20 mouse cellular contexts compared by ENCODE assay signal in the genomic region with DNA sequence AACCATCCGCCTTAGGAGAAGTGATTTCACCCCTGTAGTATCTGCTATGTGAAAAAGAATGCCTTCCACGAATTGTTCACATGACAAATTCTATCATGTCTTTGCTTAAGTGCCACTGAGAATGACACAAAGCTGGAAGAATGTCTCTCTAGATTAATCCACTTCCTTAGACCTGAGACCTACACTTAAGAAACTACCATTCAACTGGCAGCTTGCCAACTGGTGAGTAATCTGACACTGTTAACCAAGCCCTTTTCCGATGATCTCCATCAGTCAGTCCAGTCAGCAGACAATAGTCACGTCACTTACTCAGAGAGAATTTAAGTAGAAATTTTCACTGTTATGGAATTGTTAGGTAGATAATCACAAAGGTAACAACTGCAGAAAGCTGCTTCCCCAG.
DNase-seq lines count a peak whose midpoint lies in the region; ATAC-seq lines count a peak whose summit lies in the region.
"Had no signal": no experiment of that assay in that cellular context is flagged by ENCODE, and none has a peak within 500 bp of the region (broad histone marks: within the 10 kb centered on the region; RNA-seq: fewer than 3 reads in every experiment).

No protein-coding gene starts in this region.

- intact Hi-C loops in heart, postnatal 10 days (cut with DNase I), result no loop called here

- ATAC-seq in midbrain, embryonic 14.5 days (ENCODE audit: low FRiP score, low TSS enrichment), result no peak
- no peak for ATAC-seq in midbrain, embryonic 11.5 days (ENCODE audit: low FRiP score)
- ATAC-seq: midbrain, embryonic 16.5 days; Patski had no signal

- H3K4me2 ChIP-seq in midbrain, embryonic 14.5 days (ENCODE audit: low read length), result no peak overlapping the region
- H3K4me2 ChIP-seq in midbrain, embryonic 11.5 days, result no peak overlapping the region
- H3K4me2 ChIP-seq: embryonic facial prominence, embryonic 13.5 days; forebrain, embryonic 12.5 days; hindbrain, embryonic 13.5 days; neural tube, embryonic 12.5 days had no signal

- no peaks in the 10 kb centered on the region for H3K4me1 ChIP-seq in heart, embryonic 10.5 days
- no peaks in the 10 kb centered on the region for H3K4me1 ChIP-seq in midbrain, embryonic 14.5 days (ENCODE audit: control insufficient read depth, insufficient read depth, low read length)
- no peaks in the 10 kb centered on the region for H3K4me1 ChIP-seq in midbrain, embryonic 11.5 days (ENCODE audit: control insufficient read depth, insufficient read depth, low read length)
- H3K4me1 ChIP-seq: embryonic facial prominence, embryonic 13.5 days; forebrain, embryonic 12.5 days; hindbrain, embryonic 13.5 days; neural tube, embryonic 12.5 days had no signal

- no peak overlapping the region for H3K27ac ChIP-seq in heart, embryonic 10.5 days
- no peak overlapping the region for H3K27ac ChIP-seq in midbrain, embryonic 14.5 days (replicated peaks; ENCODE audit: low read depth, low read length)
- H3K27ac ChIP-seq in midbrain, embryonic 11.5 days (ENCODE audit: low read depth, low read length), result no peak overlapping the region
- H3K27ac ChIP-seq: embryonic facial prominence, embryonic 13.5 days; forebrain, embryonic 12.5 days; hindbrain, embryonic 13.5 days; neural tube, embryonic 12.5 days had no signal

- H3K9ac ChIP-seq in midbrain, embryonic 14.5 days (replicated peaks; ENCODE audit: low read length), result no peak overlapping the region
- no peak overlapping the region for H3K9ac ChIP-seq in midbrain, embryonic 11.5 days (ENCODE audit: low read length)
- H3K9ac ChIP-seq: embryonic facial prominence, embryonic 13.5 days; forebrain, embryonic 12.5 days; hindbrain, embryonic 13.5 days; neural tube, embryonic 12.5 days had no signal

- H3K9me3 ChIP-seq in heart, embryonic 10.5 days, result no peaks in the 10 kb centered on the region
- H3K9me3 ChIP-seq in midbrain, embryonic 14.5 days (ENCODE audit: control insufficient read depth, low read length), result no peaks in the 10 kb centered on the region
- H3K9me3 ChIP-seq in midbrain, embryonic 11.5 days (ENCODE audit: control insufficient read depth, low read length), result no peaks in the 10 kb centered on the region
- H3K9me3 ChIP-seq: embryonic facial prominence, embryonic 13.5 days; forebrain, embryonic 12.5 days; hindbrain, embryonic 13.5 days; neural tube, embryonic 12.5 days had no signal

- no peak overlapping the region for H3K4me3 ChIP-seq in heart, embryonic 10.5 days
- H3K4me3 ChIP-seq in midbrain, embryonic 14.5 days (replicated peaks; ENCODE audit: low read depth, low read length), result no peak overlapping the region
- no peak overlapping the region for H3K4me3 ChIP-seq in midbrain, embryonic 11.5 days (ENCODE audit: low read depth, low read length)
- H3K4me3 ChIP-seq: embryonic facial prominence, embryonic 13.5 days; forebrain, embryonic 12.5 days; hindbrain, embryonic 13.5 days; neural tube, embryonic 12.5 days had no signal

- peak; percentile 30 to 31 for DNase-seq in cerebellum, postnatal 14 days
- DNase-seq in cerebellum, adult 9-10 months, result no peak
- DNase-seq in heart, postnatal 10 days, result peak; percentile 17 to 29
- no peak for DNase-seq in heart, embryonic 10.5 days (ENCODE audit: low spot score)
- DNase-seq in midbrain, embryonic 14.5 days, result peak; percentile 13
- no peak for DNase-seq in midbrain, embryonic 11.5 days (ENCODE audit: low spot score, missing footprints)
- peak; percentile 8 for DNase-seq in R1 (ENCODE audit: low read depth, low spot score)
- DNase-seq in thymus, adult 18-20 months, result no peak
- DNase-seq: gastrocnemius, postnatal 14 days; kidney, adult 2 months; liver; lung, postnatal 36 days; right cerebral cortex, adult 18-20 months; thymus, postnatal 14 days had no signal

- WGBS in heart, embryonic 10.5 days, result 43% methylated on average over 4 of the region's 4 CpGs
- WGBS in midbrain, embryonic 14.5 days, result 64% methylated on average over 4 of the region's 4 CpGs
- 76% methylated on average over 4 of the region's 4 CpGs for WGBS in midbrain, embryonic 11.5 days

- H3K36me3 ChIP-seq in heart, embryonic 10.5 days, result no peaks in the 10 kb centered on the region
- H3K36me3 ChIP-seq in midbrain, embryonic 14.5 days (ENCODE audit: control insufficient read depth, insufficient read depth, low read length), result no peaks in the 10 kb centered on the region
- no peaks in the 10 kb centered on the region for H3K36me3 ChIP-seq in midbrain, embryonic 11.5 days (ENCODE audit: control insufficient read depth, insufficient read depth, low read length)
- H3K36me3 ChIP-seq: embryonic facial prominence, embryonic 13.5 days; forebrain, embryonic 12.5 days; hindbrain, embryonic 13.5 days; neural tube, embryonic 12.5 days had no signal

- no peaks in the 10 kb centered on the region for H3K27me3 ChIP-seq in heart, embryonic 10.5 days (ENCODE audit: insufficient read depth, poor library complexity, severe bottlenecking)
- H3K27me3 ChIP-seq in midbrain, embryonic 14.5 days (ENCODE audit: control insufficient read depth, insufficient read depth, low read length), result no peaks in the 10 kb centered on the region
- H3K27me3 ChIP-seq in midbrain, embryonic 11.5 days (ENCODE audit: control insufficient read depth, insufficient read depth, low read length), result no peaks in the 10 kb centered on the region
- H3K27me3 ChIP-seq: embryonic facial prominence, embryonic 13.5 days; forebrain, embryonic 12.5 days; hindbrain, embryonic 13.5 days; neural tube, embryonic 12.5 days; Patski had no signal

Comparison
In these comparisons a context has a peak if more than half of its experiments do, and no peak if none do; other contexts are left out.
1. DNase-seq: peak in cerebellum, postnatal 14 days (2 of 2), heart, postnatal 10 days (2 of 2), midbrain, embryonic 14.5 days (single experiment) and R1 (single experiment); none in cerebellum, adult 9-10 months (single experiment), heart, embryonic 10.5 days (single experiment), midbrain, embryonic 11.5 days (single experiment) and thymus, adult 18-20 months (0 of 2).